Mouse (Mus musculus): Measurements from ENCODE around the gene Crebbp.
A peak's percentile ranks its signal among the peaks of the same experiment; 100 is the strongest.

Gene Crebbp

DNA sequence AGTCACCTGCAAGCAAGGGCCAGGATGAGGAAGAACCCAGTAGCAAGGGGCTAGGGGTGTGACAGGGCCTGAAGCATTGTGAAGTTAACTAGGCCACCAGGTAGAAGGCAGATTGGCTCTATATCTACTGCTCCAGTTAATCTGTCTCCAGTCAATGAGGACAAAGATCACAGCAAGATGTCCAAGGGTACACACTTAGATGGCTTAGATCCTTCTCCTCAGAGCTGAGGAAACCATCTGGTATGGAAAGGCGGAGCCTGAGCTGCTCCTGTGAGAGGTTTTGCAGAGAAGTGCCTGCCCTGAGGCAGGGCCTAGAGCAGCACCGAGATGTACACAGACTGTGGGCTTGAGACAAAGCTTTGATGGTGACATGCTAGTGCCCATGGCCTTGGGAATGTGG is 169.7 kb downstream of the Crebbp start:
- DNase-seq (ENCODE audit: low read depth, low spot score), result no peak

DNA sequence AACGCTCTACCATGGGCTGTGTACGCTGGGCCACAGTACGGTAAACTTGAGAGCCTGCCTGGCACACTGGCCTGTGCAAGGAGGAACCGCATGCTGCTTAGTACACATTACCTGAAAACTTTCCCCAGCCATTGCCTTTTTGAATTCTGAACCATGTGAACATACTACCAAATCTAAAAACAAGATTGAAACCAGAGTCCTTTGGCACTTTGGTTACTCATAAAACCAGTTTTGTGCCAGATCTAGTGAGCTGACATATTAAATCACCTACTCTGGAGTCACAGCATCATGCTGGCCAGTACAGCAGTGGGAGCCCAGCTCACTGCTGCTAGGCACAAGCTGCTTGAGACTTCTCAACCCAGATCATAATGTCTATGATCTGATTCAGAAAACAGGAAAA is 172.2 kb downstream of the Crebbp start:
- DNase-seq (ENCODE audit: low read depth, low spot score), result no peak

DNA sequence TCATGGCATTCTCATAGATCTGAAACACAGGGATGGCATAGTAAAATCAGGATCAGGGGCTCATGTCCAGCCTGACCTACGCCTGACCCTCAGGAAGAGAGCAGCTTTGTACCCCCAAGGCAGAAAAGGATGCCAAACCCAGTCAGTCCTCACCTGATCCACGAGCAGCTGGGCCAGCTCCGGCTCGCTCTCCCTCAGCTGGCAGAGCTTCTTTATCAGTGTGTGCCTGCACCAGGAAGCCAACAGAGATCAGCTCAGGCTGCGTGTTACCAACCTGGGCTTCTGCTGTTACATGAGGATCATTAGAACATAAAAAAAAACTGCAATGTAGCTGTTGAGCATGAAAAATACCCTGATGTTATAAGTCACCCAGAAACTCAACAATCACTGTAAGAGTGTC is 173.6 kb downstream of the Crebbp start:
- DNase-seq (ENCODE audit: low read depth, low spot score), result no peak

DNA sequence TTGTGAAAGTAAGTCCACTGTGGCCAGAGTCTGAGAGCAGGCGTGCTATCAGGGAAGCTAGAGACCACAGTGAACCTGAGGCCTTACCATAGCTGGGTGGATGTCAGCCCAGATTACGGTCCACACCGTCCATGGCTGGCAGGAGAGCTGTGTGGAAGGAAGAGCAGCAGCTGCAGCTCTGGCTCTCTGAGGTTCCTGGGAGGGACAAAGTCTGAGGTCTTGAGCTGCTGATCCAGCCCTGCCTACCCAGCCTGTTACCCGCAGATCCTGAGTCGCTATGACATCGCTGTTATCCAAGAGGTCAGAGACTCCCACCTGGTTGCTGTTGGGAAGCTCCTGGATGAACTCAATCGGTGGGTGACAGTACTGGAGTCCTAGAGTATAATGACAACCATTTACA is 176.1 kb downstream of the Crebbp start:
- DNase-seq (ENCODE audit: low read depth, low spot score), result no peak

DNA sequence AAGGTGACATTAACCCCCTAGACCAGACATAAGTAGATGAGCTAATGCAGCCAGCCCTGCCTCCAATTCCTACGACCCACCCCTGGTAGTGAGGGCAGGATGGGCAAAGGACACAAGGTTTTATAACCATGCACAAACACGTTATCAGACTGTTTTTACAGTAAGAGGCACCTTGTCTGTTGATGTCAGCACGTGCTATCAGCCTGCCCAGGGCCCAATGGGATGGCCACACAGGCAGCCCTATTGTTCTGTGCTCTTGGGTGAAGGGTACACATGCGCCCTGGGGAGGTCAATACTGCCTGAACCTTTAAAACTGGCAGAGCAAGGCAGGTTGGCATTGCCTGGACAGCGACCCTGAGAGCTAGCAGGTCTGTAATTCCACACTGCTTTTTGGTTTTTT is 177.0 kb downstream of the Crebbp start, which contains the start of gene Dnase1:
TSS of gene Dnase1 (plus strand) at position 136 of the 400 bp plus-strand sequence.
- DNase-seq (ENCODE audit: low read depth, low spot score), result no peak

DNA sequence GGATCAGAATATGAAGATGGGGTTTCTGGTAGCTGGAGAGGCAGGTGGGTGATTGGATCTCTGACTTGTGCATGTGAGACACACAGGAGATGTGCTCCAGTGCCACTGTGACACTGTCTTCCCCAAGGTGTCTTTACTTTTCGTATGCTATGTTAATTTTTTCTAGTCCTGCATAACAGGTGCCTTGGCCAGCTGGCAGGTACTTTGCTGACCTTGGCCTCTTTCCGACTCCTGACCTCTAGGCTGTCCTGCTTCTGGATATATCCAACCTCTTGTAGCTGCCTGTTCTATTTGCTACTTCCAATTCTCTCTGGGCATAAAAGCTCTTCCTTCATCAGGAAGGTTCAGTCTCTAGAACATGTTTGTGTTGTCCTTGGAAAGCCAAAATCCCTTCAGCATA is 178.2 kb downstream of the Crebbp start:
- DNase-seq (ENCODE audit: low read depth, low spot score), result no peak

DNA sequence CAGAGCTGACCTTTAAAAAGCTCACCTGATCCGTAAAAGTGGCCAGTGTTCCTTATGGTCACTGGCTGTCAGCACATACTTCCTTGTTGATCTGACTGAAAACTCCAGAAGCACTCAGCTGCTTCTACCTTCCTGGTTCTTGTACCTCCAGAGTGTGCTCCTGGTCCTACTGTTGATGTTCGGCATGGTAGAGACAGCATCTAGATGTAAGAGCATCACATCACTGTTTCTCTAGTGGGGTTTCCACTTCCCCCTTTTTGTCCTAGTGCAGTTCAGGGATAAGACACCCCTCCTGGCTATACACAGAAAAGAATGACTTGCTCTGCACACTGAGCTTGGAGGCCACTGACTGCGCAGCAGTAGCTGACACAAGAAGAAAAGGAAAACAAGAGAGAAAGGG is 179.3 kb downstream of the Crebbp start:
- DNase-seq (ENCODE audit: low read depth, low spot score), result no peak

DNA sequence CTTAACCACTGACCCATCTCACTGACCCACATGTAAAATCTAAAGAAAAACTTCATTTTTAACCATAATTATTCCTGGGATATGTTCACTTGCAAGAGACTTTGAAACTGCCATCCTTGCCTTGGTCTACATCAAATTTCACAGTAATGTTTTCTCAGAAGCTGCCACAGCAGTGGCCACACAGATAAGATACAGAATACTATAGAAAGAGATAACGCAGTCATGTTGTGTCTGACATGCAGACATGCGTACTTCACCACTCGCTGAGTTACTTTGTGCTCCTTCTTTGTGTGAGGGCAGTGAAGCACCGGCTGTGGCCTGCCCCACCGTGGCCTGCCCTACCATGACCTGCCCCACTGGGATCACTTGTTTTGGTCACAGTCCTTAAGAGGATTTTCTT is 179.8 kb downstream of the Crebbp start:
- no peak for DNase-seq (ENCODE audit: low read depth, low spot score)

DNA sequence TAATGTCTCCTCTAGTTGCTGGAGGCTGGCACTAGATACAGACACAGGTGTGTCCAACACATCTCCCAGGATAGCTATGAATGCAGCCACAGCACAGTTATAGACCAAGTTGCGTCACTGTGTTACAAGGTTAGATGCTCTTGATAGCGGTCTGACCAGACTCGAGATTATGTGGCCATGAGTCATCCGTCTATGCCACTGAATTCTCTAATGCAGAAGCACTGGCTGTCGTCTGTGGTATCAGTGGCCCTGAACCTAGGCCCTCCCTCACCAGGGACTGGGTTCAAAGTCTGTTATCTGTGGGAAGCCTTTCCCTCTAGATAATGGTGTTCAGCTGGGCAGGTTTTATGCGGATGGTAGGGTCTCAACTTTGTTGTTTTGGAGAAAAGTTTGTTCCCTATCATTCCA is 181.5 kb downstream of the Crebbp start:
- DNase-seq (ENCODE audit: low read depth, low spot score), result peak; percentile 30

DNA sequence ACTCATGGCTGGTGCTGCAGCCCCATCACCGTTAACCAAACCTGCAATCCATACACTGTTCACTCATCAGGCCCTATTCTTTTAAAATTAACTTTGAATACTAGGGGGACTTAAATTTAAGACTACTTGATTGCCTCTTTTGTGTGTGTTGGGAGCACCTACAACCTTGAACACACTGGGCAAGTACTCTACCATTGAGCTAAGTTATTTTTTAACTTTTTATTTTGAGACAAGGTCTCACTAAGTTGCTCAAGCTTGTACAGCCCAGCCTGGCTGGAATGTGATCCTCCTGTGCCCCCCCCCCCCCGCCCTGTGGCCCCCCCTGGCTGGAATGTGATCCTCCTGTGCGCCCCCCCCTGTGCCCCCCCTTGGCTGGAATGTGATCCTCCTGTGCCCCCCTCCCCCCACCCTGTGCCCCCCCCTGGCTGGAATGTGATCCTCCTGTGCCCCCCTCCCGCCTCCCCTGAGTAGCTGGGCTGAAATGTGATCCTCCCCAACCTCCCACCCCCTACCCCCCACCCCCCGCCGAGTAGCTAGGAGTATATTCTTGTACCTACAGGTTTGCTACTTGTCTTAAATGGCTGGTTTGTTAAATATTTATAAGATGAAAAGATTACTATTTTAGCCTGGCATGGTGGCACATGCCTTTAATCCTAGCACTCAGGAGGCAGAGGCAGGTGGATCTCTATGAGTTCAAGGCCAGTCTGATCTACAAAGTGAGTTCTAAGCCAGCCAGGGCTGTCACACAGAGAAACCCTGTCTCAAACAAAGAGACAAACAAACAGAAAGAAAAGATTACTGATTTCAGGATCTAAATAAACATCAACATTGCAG is 182.1 kb downstream of the Crebbp start:
- DNase-seq (ENCODE audit: low read depth, low spot score), result peak; percentile 57

All from R1 (cell line).